Mouse (Mus musculus) kidney, adult 10 weeks (tissue): ENCODE data around the gene Teddm1b. TPM values are rescaled to one million over a fixed set of nuclear protein-coding genes. Genes with fewer than 3 reads are reported as not detected.

Source experiments
- polyA plus RNA-seq: library from polyadenylated mRNA; stranded (reverse); fragments of 350-450 nt; fragmentation: Illumina TruSeq; extraction: RNeasy Lipid Tissue Mini Kit (QIAGEN cat#74804); gene quantifications from one replicate; pipeline ENCODE4 v1.2.3, GENCODE M21; 2014; ENCODE audit warnings: low read depth, low replicate concordance

The Teddm1b gene
- polyA plus RNA-seq, result not detected

DNA sequence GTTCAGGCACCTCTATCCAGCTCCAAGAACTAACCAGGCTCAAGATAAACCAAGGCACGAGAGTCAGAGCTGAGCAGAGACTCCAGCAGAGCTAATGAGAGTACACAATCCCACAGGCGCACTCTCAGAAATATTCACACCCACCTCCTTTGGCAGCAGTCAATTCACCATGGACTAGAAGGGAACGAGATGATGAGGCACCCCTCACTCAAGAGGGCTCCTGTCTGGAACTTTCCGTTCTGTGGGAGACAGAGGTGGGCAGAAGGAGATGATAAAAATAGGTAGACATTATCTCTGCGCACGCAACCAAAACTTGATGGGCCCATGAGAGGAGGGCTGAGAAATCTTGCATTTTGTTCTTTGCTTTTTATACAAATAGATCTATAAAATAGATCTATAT, at the start of gene Teddm1b:
Teddm1b (plus strand) TSS at position 301 of the 400 bp plus-strand sequence.

GRCm38 (mm10) chr1:153844042-153844441, 30.1 kb upstream of the Teddm1b start, which contains the start of gene Rgsl1:
Rgsl1 (minus strand) TSS chr1:153844142.

DNA sequence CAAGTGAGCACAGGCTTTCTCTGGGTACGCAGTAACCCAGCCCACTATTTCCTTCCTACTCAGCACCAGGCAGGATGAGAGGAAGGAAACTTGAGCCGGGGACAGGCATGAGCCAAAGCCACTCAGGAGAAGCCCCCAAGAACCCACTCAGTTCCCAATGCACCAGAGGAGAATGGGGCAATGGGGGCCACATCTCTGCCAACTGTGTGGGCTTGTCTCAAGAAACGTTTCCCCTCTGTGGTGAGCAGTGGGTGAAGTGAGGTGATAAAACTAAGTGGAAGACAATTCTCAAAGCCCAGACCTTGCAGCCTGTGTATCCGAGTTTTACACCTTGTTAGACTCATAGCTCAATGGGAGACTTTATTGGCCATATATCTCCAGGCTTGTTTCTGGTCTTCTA, 17.3 kb downstream of the Teddm1b start, which contains the start of gene Teddm1a:
Teddm1a (plus strand) TSS at position 301 of the 400 bp plus-strand sequence.

GRCm38 (mm10) chr1:153899731-153900380, 25.7 kb downstream of the Teddm1b start, which contains the start of the genes Glul and Teddm2:
Glul (plus strand) TSS chr1:153899944.
Teddm2 (minus strand) TSS chr1:153900228.

Other genes with a start within 250 kb of the Teddm1b start
- gene Rgs8, start 221.3 kb upstream of the Teddm1b start, polyA plus RNA-seq, result not detected
- gene Rgs16, start 134.0 kb upstream of the Teddm1b start, polyA plus RNA-seq, result not detected
- 11.0 TPM for gene Rnasel, start 124.9 kb upstream of the Teddm1b start, polyA plus RNA-seq
- not detected for gene Rgsl1, start 30.2 kb upstream of the Teddm1b start, polyA plus RNA-seq
- not detected for gene Teddm1a, start 17.4 kb downstream of the Teddm1b start, polyA plus RNA-seq
- gene Glul, start 25.6 kb downstream of the Teddm1b start, polyA plus RNA-seq, result 390 TPM
- 0.12 TPM for gene Teddm2, start 25.9 kb downstream of the Teddm1b start, polyA plus RNA-seq